8 mouse cellular contexts compared by ENCODE assay signal in the genomic region with DNA sequence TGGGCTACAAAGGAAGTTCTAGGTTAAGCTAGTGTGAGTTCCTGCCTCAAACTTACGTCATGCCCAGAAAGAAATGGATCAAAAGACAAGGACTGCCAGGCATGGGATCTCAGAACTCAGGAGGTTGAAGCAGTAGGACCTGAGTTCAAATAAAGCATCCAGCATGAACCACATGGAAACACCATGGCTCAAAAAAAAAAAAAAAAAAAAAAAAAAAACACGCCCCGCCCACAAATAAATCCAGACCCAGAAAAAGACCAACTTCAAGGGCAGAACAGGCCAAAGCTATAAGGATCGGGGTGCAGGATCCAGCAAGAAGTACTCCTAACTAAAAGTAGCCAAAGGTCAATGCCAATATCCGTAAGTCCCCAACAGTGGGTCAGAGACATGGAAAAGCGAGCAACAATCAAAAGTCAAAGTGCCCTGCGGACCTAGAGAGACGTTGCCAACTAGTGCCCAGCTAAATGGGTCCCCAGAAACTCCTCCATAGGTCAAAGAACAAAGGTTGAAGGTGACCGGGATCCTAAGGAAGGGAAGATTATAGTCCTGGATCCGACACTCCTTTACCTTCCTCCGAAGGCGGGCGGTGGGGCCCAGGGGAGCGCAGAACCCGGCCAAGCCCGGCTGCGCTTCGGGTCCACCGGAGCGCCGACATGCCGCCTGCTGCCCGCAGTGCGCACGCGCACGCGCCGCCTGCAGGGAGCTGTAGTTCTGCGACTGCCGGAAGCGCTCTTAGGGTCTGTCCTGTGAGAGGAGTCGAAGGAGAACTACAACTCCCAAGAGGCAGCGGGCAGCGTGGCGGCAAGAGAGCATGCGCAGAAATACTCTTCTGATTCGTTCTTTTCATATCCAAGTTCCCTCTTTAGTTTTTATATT. TPM values are rescaled to one million over a fixed set of nuclear protein-coding genes. Genes with fewer than 3 reads are reported as not detected.
DNase-seq lines count a peak whose midpoint lies in the region; ATAC-seq lines count a peak whose summit lies in the region.

A gene (minus strand): TSS at position 684 of the 876 bp plus-strand sequence.

- no peaks in the 10 kb centered on the region for H3K4me1 ChIP-seq in brown adipose tissue, adult 24 weeks (ENCODE audit: control insufficient read depth, insufficient read depth, insufficient read length, low read length)
- H3K4me1 ChIP-seq in heart, embryonic 13.5 days: peaks cover 13% of the 10 kb centered on the region
- H3K4me1 ChIP-seq in liver, embryonic 12.5 days: peaks cover 32% of the 10 kb centered on the region
- peaks cover 6% of the 10 kb centered on the region; the same call in 1 of the 2 replicates for H3K4me1 ChIP-seq in stomach, embryonic 15.5 days

- peak; percentile 90 for ATAC-seq in heart, embryonic 13.5 days (ENCODE audit: extremely low read depth, insufficient number of reproducible peaks, low FRiP score, low TSS enrichment)
- peak; percentile 96 for ATAC-seq in liver, embryonic 12.5 days
- ATAC-seq in stomach, embryonic 15.5 days (ENCODE audit: insufficient read depth, low FRiP score, low read depth): peak; percentile 98

- 3% methylated on average over 38 of the region's 38 CpGs for WGBS in heart, embryonic 13.5 days
- 3% methylated on average over 38 of the region's 38 CpGs for WGBS in liver, embryonic 12.5 days (ENCODE audit: insufficient replicate concordance)
- 3% methylated on average over 38 of the region's 38 CpGs for WGBS in stomach, embryonic 15.5 days

- H3K36me3 ChIP-seq in heart, embryonic 13.5 days: peaks cover 36% of the 10 kb centered on the region
- peaks cover 33% of the 10 kb centered on the region for H3K36me3 ChIP-seq in liver, embryonic 12.5 days
- peaks cover 22% of the 10 kb centered on the region for H3K36me3 ChIP-seq in stomach, embryonic 15.5 days

- peak within 1 kb of the TSS; percentile 67 for H3K4me2 ChIP-seq in heart, embryonic 13.5 days
- peak within 1 kb of the TSS; percentile 84 for H3K4me2 ChIP-seq in liver, embryonic 12.5 days
- peak within 1 kb of the TSS; percentile 61 for H3K4me2 ChIP-seq in stomach, embryonic 15.5 days

- peak within 1 kb of the TSS; percentile 90 for H3K4me3 ChIP-seq in brown adipose tissue, adult 24 weeks (ENCODE audit: insufficient read depth, low read depth, low read length)
- H3K4me3 ChIP-seq in heart, embryonic 13.5 days: peak within 1 kb of the TSS; percentile 57
- H3K4me3 ChIP-seq in liver, embryonic 12.5 days: peak within 1 kb of the TSS; percentile 71
- peak within 1 kb of the TSS; percentile 60 for H3K4me3 ChIP-seq in stomach, embryonic 15.5 days (replicated peaks)

- DNase-seq in CD4-positive, CD25-positive, alpha-beta regulatory T cell, adult 2 months (ENCODE audit: low read depth, low spot score): peak; percentile 98
- peak; percentile 78 for DNase-seq in fat pad, adult 2 months (ENCODE audit: extremely low read depth, low read depth, low spot score)
- DNase-seq in kidney, postnatal 10 days: peak; percentile 97
- peak; percentile 93 to 95 for DNase-seq in natural killer cell, adult 2 months (ENCODE audit: low spot score in 2 of 2)

- H3K27ac ChIP-seq in brown adipose tissue, adult 24 weeks (replicated peaks; ENCODE audit: low read depth, low read length): peak within 1 kb of the TSS; percentile 81
- H3K27ac ChIP-seq in heart, embryonic 13.5 days (replicated peaks): peak within 1 kb of the TSS; percentile 5; the same call in 1 of the 2 replicates
- peak within 1 kb of the TSS; percentile 82 for H3K27ac ChIP-seq in liver, embryonic 12.5 days
- H3K27ac ChIP-seq in stomach, embryonic 15.5 days: no peak within 1 kb of the TSS

- H3K27me3 ChIP-seq in heart, embryonic 13.5 days (replicated peaks): no peaks in the 10 kb centered on the region
- H3K27me3 ChIP-seq in liver, embryonic 12.5 days (replicated peaks): no peaks in the 10 kb centered on the region
- H3K27me3 ChIP-seq in stomach, embryonic 15.5 days (replicated peaks): no peaks in the 10 kb centered on the region

- H3K9ac ChIP-seq in heart, embryonic 13.5 days: peak within 1 kb of the TSS; percentile 75
- H3K9ac ChIP-seq in liver, embryonic 12.5 days: peak within 1 kb of the TSS; percentile 72
- H3K9ac ChIP-seq in stomach, embryonic 15.5 days: peak within 1 kb of the TSS; percentile 42

- H3K9me3 ChIP-seq in heart, embryonic 13.5 days: peaks cover 4% of the 10 kb centered on the region
- no peaks in the 10 kb centered on the region for H3K9me3 ChIP-seq in liver, embryonic 12.5 days (replicated peaks)
- no peaks in the 10 kb centered on the region for H3K9me3 ChIP-seq in stomach, embryonic 15.5 days

RNA-seq across cellular contexts. Expression of the gene that starts here (rescaled TPM):
- 20.1 and 32.1 TPM in 2 replicates for polyA plus RNA-seq in brown adipose tissue, adult 24 weeks (2012; ENCODE audit: insufficient read depth, insufficient read length, missing spikeins)
- polyA plus RNA-seq in heart, embryonic 13.5 days (2015; fragmentation: Nextera tagmentation; extraction: Ambion mirVana): 30.2 and 30.9 TPM in 2 replicates
- polyA plus RNA-seq in liver, embryonic 12.5 days (2016; fragmentation: Nextera tagmentation; extraction: Ambion mirVana): 28.3 and 30.1 TPM in 2 replicates
- polyA plus RNA-seq in stomach, embryonic 15.5 days (2015; fragmentation: Nextera tagmentation; extraction: Ambion mirVana): 33.9 and 38.7 TPM in 2 replicates
